24 mouse cellular contexts compared by ENCODE assay signal in the genomic region with DNA sequence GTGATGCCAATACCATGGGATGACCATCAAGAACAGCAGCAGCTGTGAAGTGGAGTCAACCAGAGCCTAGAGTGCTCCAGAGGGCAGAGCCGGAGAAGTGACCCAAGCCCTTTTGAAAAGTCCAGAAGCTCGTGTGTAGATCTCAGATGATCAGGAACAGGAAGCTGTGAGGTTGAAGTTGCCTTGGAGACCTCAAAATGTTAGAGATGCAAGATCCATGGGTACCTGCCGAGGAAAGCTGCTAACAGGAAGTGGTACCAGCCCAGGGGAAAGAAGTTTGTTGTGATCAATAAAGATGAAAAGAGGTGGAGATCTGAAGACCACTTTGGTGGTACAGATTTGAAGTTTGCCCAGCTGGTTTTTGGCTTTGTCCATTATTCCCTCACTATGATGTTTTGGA.
"Had no signal": no experiment of that assay in that cellular context is flagged by ENCODE, and none has a peak within 500 bp of the region (broad histone marks: within the 10 kb centered on the region; RNA-seq: fewer than 3 reads in every experiment).

No protein-coding gene starts in this region.

- H3K27ac ChIP-seq: kidney, embryonic 15.5 days; left cerebral cortex, adult 2 months; limb, embryonic 12.5 days; limb, embryonic 15.5 days; liver, embryonic 14.5 days; macrophage; midbrain, embryonic 10.5 days; midbrain, embryonic 13.5 days; stomach, postnatal 0 days had no signal

- ATAC-seq: liver, postnatal 0 days; lung, postnatal 0 days; midbrain, embryonic 13.5 days; midbrain, embryonic 16.5 days had no signal

- H3K9ac ChIP-seq: kidney, embryonic 15.5 days; limb, embryonic 12.5 days; limb, embryonic 15.5 days; liver, embryonic 14.5 days; liver, postnatal 0 days; lung, embryonic 14.5 days; midbrain, embryonic 13.5 days had no signal

- H3K9me3 ChIP-seq: kidney, embryonic 15.5 days; limb, embryonic 12.5 days; limb, embryonic 15.5 days; megakaryocyte, embryonic 14.5 days; midbrain, embryonic 10.5 days; midbrain, embryonic 13.5 days had no signal

- H3K4me2 ChIP-seq: kidney, embryonic 15.5 days; limb, embryonic 12.5 days; limb, embryonic 15.5 days; liver, embryonic 11.5 days; lung, embryonic 14.5 days; midbrain, embryonic 13.5 days had no signal

- H3K4me1 ChIP-seq: kidney, embryonic 15.5 days; limb, embryonic 12.5 days; limb, embryonic 15.5 days; midbrain, embryonic 10.5 days; midbrain, embryonic 13.5 days had no signal

- H3K27me3 ChIP-seq: kidney, embryonic 15.5 days; limb, embryonic 12.5 days; limb, embryonic 15.5 days; midbrain, embryonic 13.5 days had no signal

- DNase-seq: kidney, adult 8-10 months; kidney, postnatal 10 days; kidney, postnatal 36 days; layer of hippocampus, postnatal 36 days; left cerebral cortex, postnatal 4 days; liver, postnatal 0 days; lung, embryonic 14.5 days; thymus, adult 2 months; thymus, postnatal 14 days; thymus, postnatal 4 days had no signal

- H3K36me3 ChIP-seq: kidney, embryonic 15.5 days; limb, embryonic 12.5 days; limb, embryonic 15.5 days; midbrain, embryonic 10.5 days; midbrain, embryonic 13.5 days had no signal

- H3K4me3 ChIP-seq: kidney, embryonic 15.5 days; left cerebral cortex, adult 2 months; limb, embryonic 12.5 days; limb, embryonic 15.5 days; megakaryocyte, embryonic 14.5 days; midbrain, embryonic 10.5 days; midbrain, embryonic 13.5 days; myocyte had no signal
